Mouse (Mus musculus): Measurements from ENCODE around the gene Serhl.

GRCm38 (mm10) chr15:83090874-83091273, 1.6 kb downstream of the Serhl start:
- TF ChIP-seq POLR2A (IDR thresholded peaks at IDR 0.05; ENCODE audit: borderline replicate concordance, control insufficient read depth, low read depth, low read length) (no peak), CTCF (IDR thresholded peaks at IDR 0.05; ENCODE audit: control insufficient read depth, insufficient read depth, low read length) (no peak)

All from bone marrow, adult 2 months (tissue).